ENCODE assay signal across 7 mouse cellular contexts in the genomic region with DNA sequence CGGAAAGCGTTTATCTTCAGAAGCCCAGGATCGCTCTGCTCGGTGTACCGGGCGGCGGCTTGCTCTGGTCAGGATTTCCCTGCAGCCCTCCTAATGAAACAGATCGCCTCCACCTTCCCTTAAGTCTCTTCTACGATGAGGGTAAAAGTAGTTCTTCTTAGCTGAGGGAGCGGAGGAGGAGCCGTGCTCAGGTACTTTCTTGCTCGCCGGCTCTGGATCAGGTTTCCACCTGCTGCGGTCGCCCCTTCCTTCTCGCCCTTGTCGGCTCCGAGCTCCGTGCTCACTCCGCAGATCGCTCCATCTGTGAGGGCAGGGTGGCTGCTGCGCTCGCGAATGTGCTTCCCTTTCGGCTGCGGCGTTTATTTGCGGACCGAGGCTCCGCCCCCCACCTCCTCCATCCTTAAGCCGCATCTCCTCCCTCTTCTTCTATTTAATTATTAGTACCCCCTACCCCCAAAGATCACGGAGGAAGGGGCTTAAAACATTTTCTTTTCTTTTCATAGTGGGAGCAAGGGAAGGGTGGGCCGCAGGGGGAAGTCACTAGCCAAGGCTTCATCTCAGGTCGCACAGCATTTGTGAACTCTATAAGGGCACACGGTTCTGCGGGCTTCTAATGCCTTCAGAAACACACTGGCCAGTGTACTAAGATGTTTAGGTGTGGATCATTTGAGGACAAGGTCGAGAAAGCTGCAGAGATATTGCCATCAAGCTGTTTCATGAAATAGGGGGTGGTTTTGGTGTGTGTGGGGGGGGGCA. TPM values are rescaled to one million over a fixed set of nuclear protein-coding genes. Genes with fewer than 3 reads are reported as not detected.
A peak's percentile ranks its signal among the peaks of the same experiment; 100 is the strongest.
DNase-seq lines count a peak whose midpoint lies in the region; ATAC-seq and TF ChIP-seq lines count a peak whose summit lies in the region.

A gene (minus strand): TSS at position 337 of the 756 bp plus-strand sequence.

- H3K4me3 ChIP-seq in intestine, embryonic 16.5 days (ENCODE audit: low read length) = peak within 1 kb of the TSS; percentile 68
- peak within 1 kb of the TSS; percentile 26 for H3K4me3 ChIP-seq in limb, embryonic 11.5 days (ENCODE audit: low read depth, low read length)
- peak within 1 kb of the TSS; percentile 55 for H3K4me3 ChIP-seq in midbrain, embryonic 12.5 days
- peak within 1 kb of the TSS; percentile 55 for H3K4me3 ChIP-seq in spleen, adult 2 months (ENCODE audit: extremely low read depth, insufficient read depth, insufficient read length)

- peak; percentile 49 for ATAC-seq in intestine, embryonic 16.5 days
- peak; percentile 54; the same call in 1 of the 2 replicates for ATAC-seq in limb, embryonic 11.5 days (ENCODE audit: insufficient number of reproducible peaks, low FRiP score, low TSS enrichment, low read depth)
- ATAC-seq in midbrain, embryonic 12.5 days (ENCODE audit: low FRiP score, low read depth) = peak; percentile 62

- H3K9ac ChIP-seq in intestine, embryonic 16.5 days (ENCODE audit: low read depth, low read length) = peak within 1 kb of the TSS; percentile 62
- H3K9ac ChIP-seq in limb, embryonic 11.5 days (ENCODE audit: low read length) = no peak within 1 kb of the TSS
- peak within 1 kb of the TSS; percentile 58 for H3K9ac ChIP-seq in midbrain, embryonic 12.5 days (replicated peaks)

- H3K36me3 ChIP-seq in intestine, embryonic 16.5 days (ENCODE audit: control insufficient read depth, insufficient read depth, low read length) = no peaks in the 10 kb centered on the region
- no peaks in the 10 kb centered on the region for H3K36me3 ChIP-seq in limb, embryonic 11.5 days (ENCODE audit: control insufficient read depth, insufficient read depth, low read length)
- no peaks in the 10 kb centered on the region for H3K36me3 ChIP-seq in midbrain, embryonic 12.5 days
- H3K36me3 ChIP-seq in spleen, adult 2 months (ENCODE audit: control insufficient read depth, insufficient read depth, low read length) = no peaks in the 10 kb centered on the region

- peak; percentile 52 for DNase-seq in adrenal gland, adult 8-10 months
- DNase-seq in embryo, embryonic 11 days = peak; percentile 80
- DNase-seq in gonadal fat pad, adult 2 months (ENCODE audit: low read depth) = no peak
- DNase-seq in limb, embryonic 11.5 days (ENCODE audit: low spot score) = peak; percentile 71
- peak in 1 of 2 experiments; percentile 22 for DNase-seq in spleen, adult 2 months (ENCODE audit: low read depth in 1 of 2, low spot score in 2 of 2)

- H3K27me3 ChIP-seq in intestine, embryonic 16.5 days (replicated peaks; ENCODE audit: control insufficient read depth, insufficient read depth, low read length) = no peaks in the 10 kb centered on the region; the same call in 1 of the 2 replicates
- peaks cover 13% of the 10 kb centered on the region for H3K27me3 ChIP-seq in limb, embryonic 11.5 days (ENCODE audit: control insufficient read depth, insufficient read depth, low read length)
- H3K27me3 ChIP-seq in midbrain, embryonic 12.5 days = peaks cover 29% of the 10 kb centered on the region
- peaks cover 8% of the 10 kb centered on the region; the same call in 1 of the 2 replicates for H3K27me3 ChIP-seq in spleen, adult 2 months (ENCODE audit: control insufficient read depth, insufficient read depth, low read length)

- no peak for TF ChIP-seq POLR2A in spleen, adult 2 months (IDR thresholded peaks at IDR 0.05; ENCODE audit: low read depth, low read length)

- TF ChIP-seq CTCF in spleen, adult 2 months (IDR thresholded peaks at IDR 0.05; ENCODE audit: extremely low read depth, insufficient read depth, insufficient read length, insufficient replicate concordance) = no peak

- peaks cover 14% of the 10 kb centered on the region; the same call in 1 of the 2 replicates for H3K4me1 ChIP-seq in intestine, embryonic 16.5 days (ENCODE audit: control insufficient read depth, insufficient read depth, low read length)
- H3K4me1 ChIP-seq in limb, embryonic 11.5 days (ENCODE audit: control insufficient read depth, insufficient read depth, low read length) = no peaks in the 10 kb centered on the region
- peaks cover 8% of the 10 kb centered on the region for H3K4me1 ChIP-seq in midbrain, embryonic 12.5 days
- H3K4me1 ChIP-seq in spleen, adult 2 months (ENCODE audit: control insufficient read depth, insufficient read depth, insufficient read length) = no peaks in the 10 kb centered on the region

- WGBS in intestine, embryonic 16.5 days = 2% methylated on average over 37 of the region's 37 CpGs
- 2% methylated on average over 37 of the region's 37 CpGs for WGBS in limb, embryonic 11.5 days
- 1% methylated on average over 37 of the region's 37 CpGs for WGBS in midbrain, embryonic 12.5 days
- WGBS in spleen, adult 2 months = 4% methylated on average over 37 of the region's 37 CpGs

- H3K4me2 ChIP-seq in intestine, embryonic 16.5 days (ENCODE audit: low read depth, low read length) = peak within 1 kb of the TSS; percentile 65
- H3K4me2 ChIP-seq in limb, embryonic 11.5 days (ENCODE audit: low read depth, severe bottlenecking) = peak within 1 kb of the TSS; percentile 81
- peak within 1 kb of the TSS; percentile 90 for H3K4me2 ChIP-seq in midbrain, embryonic 12.5 days (replicated peaks)

- H3K27ac ChIP-seq in intestine, embryonic 16.5 days (ENCODE audit: low read length) = peak within 1 kb of the TSS; percentile 85
- H3K27ac ChIP-seq in limb, embryonic 11.5 days (replicated peaks; ENCODE audit: low read depth, low read length) = no peak within 1 kb of the TSS
- H3K27ac ChIP-seq in midbrain, embryonic 12.5 days (replicated peaks) = no peak within 1 kb of the TSS
- no peak within 1 kb of the TSS for H3K27ac ChIP-seq in spleen, adult 2 months (ENCODE audit: insufficient read depth, low read length)

- H3K9me3 ChIP-seq in intestine, embryonic 16.5 days (ENCODE audit: control insufficient read depth, low read length) = no peaks in the 10 kb centered on the region
- H3K9me3 ChIP-seq in limb, embryonic 11.5 days (ENCODE audit: control insufficient read depth, low read length) = no peaks in the 10 kb centered on the region
- no peaks in the 10 kb centered on the region for H3K9me3 ChIP-seq in midbrain, embryonic 12.5 days

RNA-seq across cellular contexts. Expression of the gene that starts here (rescaled TPM):
- 10 to 100 TPM; 26.6 to 51.8 (median 40.3) TPM for total RNA-seq in adrenal gland, adult 8-10 months (2022)
- polyA plus RNA-seq in gonadal fat pad, adult 2 months (2012; rRNA removed) = 41.8 and 54.3 TPM in 2 replicates
- 45.7 and 60.3 TPM in 2 replicates for polyA plus RNA-seq in intestine, embryonic 16.5 days (2015; fragmentation: Nextera tagmentation; extraction: Ambion mirVana)
- polyA plus RNA-seq in limb, embryonic 11.5 days (2014; fragmentation: Nextera tagmentation; extraction: Ambion mirVana) = 0.75 and 1.1 TPM in 2 replicates
- 2.9 and 3.3 TPM in 2 replicates for polyA plus RNA-seq in midbrain, embryonic 12.5 days (2016; fragmentation: Nextera tagmentation; extraction: Ambion mirVana)
- 10.8 and 13.3 TPM in 2 replicates for polyA plus RNA-seq in spleen, adult 2 months (2012; rRNA removed)
